Mouse (Mus musculus): ENCODE measurements at regions not wholly inside any gene's neighbourhood (a gene's known extent, or its start where the extent isn't known, plus 50 kb on each side); places are given as distances from the start of the nearest gene placed in this dataset.
A peak's percentile ranks its signal among the peaks of the same experiment; 100 is the strongest.

DNA sequence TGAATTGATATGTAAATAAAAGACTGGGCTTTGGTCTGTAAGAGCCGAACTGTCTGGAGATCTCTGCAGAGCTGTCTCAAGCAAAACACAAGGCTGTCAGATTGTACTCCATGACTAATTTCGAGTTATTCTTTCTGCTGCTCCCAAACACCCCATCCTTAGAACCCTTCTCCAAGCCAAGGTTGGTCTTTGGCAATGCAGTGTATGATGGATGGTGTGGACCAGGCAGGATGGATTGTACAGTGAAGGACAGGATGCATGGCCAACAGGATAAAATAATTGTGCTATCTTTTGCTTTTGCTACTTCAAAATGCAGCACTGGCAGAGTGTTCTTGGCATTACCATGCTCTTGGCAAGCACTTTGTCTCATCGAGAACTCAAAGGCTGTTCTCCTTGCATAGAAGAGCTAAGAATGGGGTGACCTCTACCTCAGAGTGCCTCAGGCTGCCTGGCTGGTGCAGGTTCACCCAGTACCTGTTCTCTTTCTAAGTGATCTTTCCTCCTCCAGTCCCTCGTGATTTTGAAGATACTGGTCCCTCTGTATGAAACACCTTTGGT, 88.4 kb upstream of the Cpeb4 start:
- no peak overlapping the region for H3K9ac ChIP-seq (ENCODE audit: low read depth, low read length)
- no peak overlapping the region for H3K4me2 ChIP-seq
- no peak overlapping the region for H3K27ac ChIP-seq (ENCODE audit: low read depth, low read length)
- H3K9me3 ChIP-seq (ENCODE audit: control insufficient read depth, low read length) = no peaks in the 10 kb centered on the region
- 86% methylated on average over 4 of the region's 4 CpGs for WGBS
- H3K27me3 ChIP-seq (replicated peaks; ENCODE audit: control insufficient read depth, insufficient read depth, low read length) = no peaks in the 10 kb centered on the region
- H3K36me3 ChIP-seq (ENCODE audit: control insufficient read depth, insufficient read depth, low read length) = no peaks in the 10 kb centered on the region
- ATAC-seq (replicated peaks; ENCODE audit: low FRiP score) (no peak), DNase-seq (ENCODE audit: low spot score) (no peak)
- no peak overlapping the region for H3K4me3 ChIP-seq (ENCODE audit: low read depth, low read length)
- peaks cover 10% of the 10 kb centered on the region for H3K4me1 ChIP-seq (replicated peaks; ENCODE audit: control insufficient read depth, insufficient read depth, low read length)

DNA sequence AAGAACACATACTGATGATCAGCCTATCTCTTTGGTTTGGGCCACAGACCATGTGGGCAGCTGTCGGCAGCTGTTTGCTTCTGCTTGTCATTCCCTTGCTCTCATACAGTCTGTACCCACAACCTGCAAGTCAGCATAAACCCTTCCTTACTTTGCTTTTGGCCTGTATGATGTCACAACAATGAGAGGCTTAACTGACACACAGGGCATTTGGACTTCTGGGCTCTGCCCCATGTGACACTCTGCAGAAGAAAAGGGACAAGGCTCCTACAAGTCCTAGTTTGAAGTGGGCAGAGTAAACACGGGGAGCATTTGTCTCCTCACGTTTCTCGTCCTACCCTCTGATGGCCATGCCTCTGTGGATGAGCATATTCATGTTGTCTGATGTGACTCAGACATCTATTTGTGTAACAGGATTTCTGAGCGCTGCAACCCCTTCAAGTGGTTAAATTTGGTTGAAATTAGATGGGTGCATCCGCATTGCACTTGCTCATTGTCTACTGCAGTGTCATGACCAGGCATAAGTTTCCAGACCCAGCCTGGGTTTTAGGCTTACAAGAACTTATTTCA, 87.6 kb upstream of the Cpeb4 start:
- H3K4me3 ChIP-seq (ENCODE audit: low read depth, low read length) = no peak overlapping the region
- DNase-seq (ENCODE audit: low spot score) = no peak
- ATAC-seq (replicated peaks; ENCODE audit: low FRiP score) = no peak
- H3K27me3 ChIP-seq (replicated peaks; ENCODE audit: control insufficient read depth, insufficient read depth, low read length) = no peaks in the 10 kb centered on the region
- H3K4me2 ChIP-seq = no peak overlapping the region
- no peak overlapping the region for H3K9ac ChIP-seq (ENCODE audit: low read depth, low read length)
- H3K27ac ChIP-seq (ENCODE audit: low read depth, low read length) = no peak overlapping the region
- 87% methylated on average over 6 of the region's 6 CpGs for WGBS
- H3K4me1 ChIP-seq (replicated peaks; ENCODE audit: control insufficient read depth, insufficient read depth, low read length) = peaks cover 10% of the 10 kb centered on the region
- H3K9me3 ChIP-seq (ENCODE audit: control insufficient read depth, low read length) = no peaks in the 10 kb centered on the region
- H3K36me3 ChIP-seq (ENCODE audit: control insufficient read depth, insufficient read depth, low read length) = no peaks in the 10 kb centered on the region

DNA sequence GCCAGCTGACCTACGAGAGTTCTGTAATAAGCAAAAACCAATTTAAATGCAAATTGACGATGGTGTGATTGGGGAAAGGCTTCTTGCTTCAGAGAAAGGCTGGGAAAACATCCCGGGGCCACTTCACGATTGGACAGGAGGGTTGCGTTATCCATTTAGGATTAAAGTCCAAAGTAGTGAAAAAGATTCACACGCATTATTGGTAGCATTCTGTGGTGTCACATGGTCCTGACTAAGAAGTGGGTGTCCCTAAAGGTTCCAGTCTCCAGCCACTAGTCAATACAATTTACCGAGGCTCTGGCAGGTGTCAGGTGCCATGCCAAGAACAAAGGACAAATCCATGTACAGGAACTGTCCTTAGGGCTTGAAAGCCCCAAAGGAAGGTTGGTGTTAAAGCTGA, 86.9 kb upstream of the Cpeb4 start:
- Histone ChIP-seq H3K4me1 (replicated peaks; ENCODE audit: control insufficient read depth, insufficient read depth, low read length) (peaks cover 10% of the 10 kb centered on the region), H3K36me3 (ENCODE audit: control insufficient read depth, insufficient read depth, low read length) (no peaks in the 10 kb centered on the region), H3K9me3 (ENCODE audit: control insufficient read depth, low read length) (no peaks in the 10 kb centered on the region), H3K4me2 (no peak overlapping the region), H3K27ac (ENCODE audit: low read depth, low read length) (no peak overlapping the region), H3K27me3 (replicated peaks; ENCODE audit: control insufficient read depth, insufficient read depth, low read length) (no peaks in the 10 kb centered on the region), H3K9ac (ENCODE audit: low read depth, low read length) (no peak overlapping the region), H3K4me3 (ENCODE audit: low read depth, low read length) (no peak overlapping the region)
- DNase-seq (ENCODE audit: low spot score) (no peak), ATAC-seq (replicated peaks; ENCODE audit: low FRiP score) (no peak)
- WGBS = 88% methylated on average over 7 of the region's 7 CpGs

DNA sequence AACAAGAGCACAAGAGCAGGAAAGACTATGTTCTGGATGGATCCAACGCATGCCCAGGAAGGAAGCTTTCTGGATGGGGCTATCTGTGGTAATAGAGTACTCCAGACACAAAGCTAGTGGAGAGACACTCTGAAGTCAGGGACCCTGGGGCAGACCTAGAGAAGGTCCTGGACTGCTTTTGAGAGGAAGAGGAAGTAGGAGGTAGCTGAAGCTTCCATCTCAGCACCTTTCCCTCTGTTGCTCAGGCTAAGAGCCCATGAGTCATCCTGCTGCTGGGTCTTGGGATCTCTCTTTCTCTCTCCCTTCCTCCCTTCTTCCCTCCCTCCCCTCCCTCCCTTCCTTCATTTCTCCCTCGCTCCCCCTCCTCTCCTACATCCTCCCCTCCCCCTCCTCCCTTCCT, 84.6 kb upstream of the Cpeb4 start:
- H3K4me3 ChIP-seq (ENCODE audit: low read depth, low read length) = no peak overlapping the region
- no peak overlapping the region for H3K27ac ChIP-seq (ENCODE audit: low read depth, low read length)
- 56% methylated on average over 2 of the region's 2 CpGs for WGBS
- ATAC-seq (replicated peaks; ENCODE audit: low FRiP score) = no peak
- H3K4me2 ChIP-seq = no peak overlapping the region
- no peaks in the 10 kb centered on the region for H3K4me1 ChIP-seq (replicated peaks; ENCODE audit: control insufficient read depth, insufficient read depth, low read length)
- no peaks in the 10 kb centered on the region for H3K36me3 ChIP-seq (ENCODE audit: control insufficient read depth, insufficient read depth, low read length)
- no peak for DNase-seq (ENCODE audit: low spot score)
- H3K27me3 ChIP-seq (replicated peaks; ENCODE audit: control insufficient read depth, insufficient read depth, low read length) = no peaks in the 10 kb centered on the region
- H3K9ac ChIP-seq (ENCODE audit: low read depth, low read length) = no peak overlapping the region
- H3K9me3 ChIP-seq (ENCODE audit: control insufficient read depth, low read length) = no peaks in the 10 kb centered on the region

DNA sequence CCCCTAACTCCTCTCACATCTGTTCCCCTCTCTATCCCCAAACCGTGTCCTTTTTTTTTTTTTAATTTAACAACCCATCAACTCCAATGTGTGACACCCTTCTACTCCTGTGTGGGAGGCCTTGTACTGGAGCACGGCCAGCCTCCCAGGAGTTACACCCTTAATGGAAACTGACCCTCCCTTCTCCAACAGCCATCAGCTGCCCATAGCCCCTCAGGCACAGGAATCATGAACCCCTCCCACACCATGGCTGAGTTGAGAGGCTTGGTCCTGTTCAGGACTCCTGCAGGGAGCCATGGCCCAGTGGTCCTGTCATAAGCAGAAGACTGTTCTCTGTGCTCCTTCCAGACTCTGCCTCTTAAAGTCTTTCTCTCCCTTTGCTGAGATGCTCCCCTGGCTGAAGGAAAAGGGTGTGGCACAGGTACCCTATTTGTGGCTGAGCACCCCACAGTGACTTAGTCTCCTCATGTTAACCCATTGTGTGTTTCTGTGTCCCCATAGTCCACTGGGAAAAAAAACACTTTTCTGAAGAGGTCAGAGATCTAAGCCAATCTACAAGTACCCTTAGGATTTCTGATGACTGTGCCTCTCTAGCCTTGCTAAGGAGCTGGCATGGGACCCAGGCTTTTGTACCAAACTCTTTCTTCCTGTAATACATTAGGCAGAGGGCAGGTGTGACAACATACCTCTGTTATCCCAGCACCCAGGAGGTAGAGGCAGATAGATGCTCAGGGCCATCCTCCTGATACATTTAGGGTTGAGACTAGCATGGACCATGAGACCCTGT, 83.9 kb upstream of the Cpeb4 start:
- Histone ChIP-seq H3K9me3 (ENCODE audit: control insufficient read depth, low read length) (no peaks in the 10 kb centered on the region), H3K36me3 (ENCODE audit: control insufficient read depth, insufficient read depth, low read length) (no peaks in the 10 kb centered on the region), H3K4me1 (replicated peaks; ENCODE audit: control insufficient read depth, insufficient read depth, low read length) (no peaks in the 10 kb centered on the region), H3K4me2 (no peak overlapping the region), H3K9ac (ENCODE audit: low read depth, low read length) (no peak overlapping the region), H3K27ac (ENCODE audit: low read depth, low read length) (no peak overlapping the region), H3K27me3 (replicated peaks; ENCODE audit: control insufficient read depth, insufficient read depth, low read length) (no peaks in the 10 kb centered on the region), H3K4me3 (ENCODE audit: low read depth, low read length) (no peak overlapping the region)
- DNase-seq (ENCODE audit: low spot score) = no peak
- WGBS = 61% methylated on average over 2 of the region's 2 CpGs
- ATAC-seq (replicated peaks; ENCODE audit: low FRiP score) = no peak

DNA sequence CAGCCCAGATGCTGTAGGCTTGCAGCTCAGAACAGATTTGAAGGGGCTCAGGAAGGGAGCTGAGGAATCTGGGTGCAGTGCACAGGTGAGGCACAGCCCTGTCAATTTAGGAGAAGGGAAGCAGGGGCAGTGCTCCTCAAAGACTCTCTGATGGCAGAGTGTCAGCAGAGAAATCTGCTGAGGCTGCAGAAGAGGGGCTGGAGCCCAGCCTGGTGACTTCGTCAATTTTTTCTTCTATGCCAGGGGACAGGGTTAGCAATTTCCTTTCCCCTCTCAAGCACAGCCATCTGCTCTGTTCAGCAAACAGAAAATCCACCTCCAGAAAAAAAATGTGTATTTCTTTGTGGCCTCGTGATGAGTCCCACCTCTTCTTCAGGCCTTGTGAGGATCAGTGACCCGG, 82.0 kb upstream of the Cpeb4 start:
- no peak for ATAC-seq (replicated peaks; ENCODE audit: low FRiP score)
- H3K27ac ChIP-seq (ENCODE audit: low read depth, low read length) = no peak overlapping the region
- no peaks in the 10 kb centered on the region for H3K9me3 ChIP-seq (ENCODE audit: control insufficient read depth, low read length)
- no peaks in the 10 kb centered on the region for H3K36me3 ChIP-seq (ENCODE audit: control insufficient read depth, insufficient read depth, low read length)
- H3K27me3 ChIP-seq (replicated peaks; ENCODE audit: control insufficient read depth, insufficient read depth, low read length) = no peaks in the 10 kb centered on the region
- DNase-seq (ENCODE audit: low spot score) = no peak
- no peak overlapping the region for H3K4me2 ChIP-seq
- no peak overlapping the region for H3K9ac ChIP-seq (ENCODE audit: low read depth, low read length)
- 73% methylated on average over 3 of the region's 3 CpGs for WGBS
- no peaks in the 10 kb centered on the region for H3K4me1 ChIP-seq (replicated peaks; ENCODE audit: control insufficient read depth, insufficient read depth, low read length)
- no peak overlapping the region for H3K4me3 ChIP-seq (ENCODE audit: low read depth, low read length)

DNA sequence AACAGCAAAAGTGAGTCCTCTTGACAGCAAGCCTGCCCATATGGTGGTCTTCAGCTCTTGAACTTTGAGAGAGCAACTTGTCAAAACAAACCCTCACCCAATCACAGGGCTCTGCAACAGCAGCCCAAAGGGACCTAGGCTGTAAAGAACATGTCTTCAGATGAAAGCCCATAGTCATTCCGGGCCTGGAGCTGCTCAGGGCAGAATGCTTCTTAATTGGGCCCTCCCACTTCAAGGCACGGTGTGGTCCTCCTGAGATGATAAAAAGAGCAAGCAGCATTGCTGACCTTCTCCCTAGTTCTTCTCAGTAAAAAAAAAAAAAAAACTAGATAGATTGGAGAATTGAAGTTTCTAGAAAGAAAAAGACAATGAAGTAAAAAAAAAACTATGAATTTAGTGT, 80.7 kb upstream of the Cpeb4 start:
- Histone ChIP-seq H3K4me2 (no peak overlapping the region), H3K9ac (ENCODE audit: low read depth, low read length) (no peak overlapping the region), H3K9me3 (ENCODE audit: control insufficient read depth, low read length) (no peaks in the 10 kb centered on the region), H3K4me1 (replicated peaks; ENCODE audit: control insufficient read depth, insufficient read depth, low read length) (peaks cover under 1% of the 10 kb centered on the region; the same call in 1 of the 2 replicates), H3K4me3 (ENCODE audit: low read depth, low read length) (no peak overlapping the region), H3K36me3 (ENCODE audit: control insufficient read depth, insufficient read depth, low read length) (no peaks in the 10 kb centered on the region), H3K27me3 (replicated peaks; ENCODE audit: control insufficient read depth, insufficient read depth, low read length) (no peaks in the 10 kb centered on the region), H3K27ac (ENCODE audit: low read depth, low read length) (no peak overlapping the region)
- 61% methylated on average over 2 of the region's 2 CpGs for whole genome bisulfite sequencing
- ATAC-seq (replicated peaks; ENCODE audit: low FRiP score) = no peak
- no peak for DNase-seq (ENCODE audit: low spot score)

DNA sequence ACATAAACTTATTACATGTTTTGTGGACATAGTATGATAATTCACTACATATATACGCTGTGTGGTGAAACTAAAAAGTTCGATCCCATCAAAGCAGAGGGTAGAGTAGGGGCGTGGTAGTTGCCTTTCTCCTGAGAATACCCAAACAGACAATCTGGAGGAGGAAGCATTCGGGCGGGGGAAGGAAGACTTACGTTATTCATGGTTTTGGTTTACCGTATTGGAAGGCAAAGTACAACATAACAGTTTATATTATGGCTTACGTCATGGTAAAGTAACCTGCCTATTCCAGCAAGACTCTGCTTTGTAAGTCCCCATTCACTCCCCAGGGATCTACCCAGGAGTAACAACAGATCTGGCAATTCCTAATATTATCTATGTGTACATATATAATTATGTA, 76.9 kb upstream of the Cpeb4 start:
- DNase-seq (ENCODE audit: low spot score) (no peak), ATAC-seq (replicated peaks; ENCODE audit: low FRiP score) (no peak)
- Histone ChIP-seq H3K4me2 (no peak overlapping the region), H3K4me3 (ENCODE audit: low read depth, low read length) (no peak overlapping the region), H3K4me1 (replicated peaks; ENCODE audit: control insufficient read depth, insufficient read depth, low read length) (peaks cover 3% of the 10 kb centered on the region; the same call in 1 of the 2 replicates), H3K9me3 (ENCODE audit: control insufficient read depth, low read length) (no peaks in the 10 kb centered on the region), H3K27ac (ENCODE audit: low read depth, low read length) (no peak overlapping the region), H3K9ac (ENCODE audit: low read depth, low read length) (no peak overlapping the region), H3K27me3 (replicated peaks; ENCODE audit: control insufficient read depth, insufficient read depth, low read length) (no peaks in the 10 kb centered on the region), H3K36me3 (ENCODE audit: control insufficient read depth, insufficient read depth, low read length) (no peaks in the 10 kb centered on the region)
- WGBS = 74% methylated on average over 8 of the region's 8 CpGs

DNA sequence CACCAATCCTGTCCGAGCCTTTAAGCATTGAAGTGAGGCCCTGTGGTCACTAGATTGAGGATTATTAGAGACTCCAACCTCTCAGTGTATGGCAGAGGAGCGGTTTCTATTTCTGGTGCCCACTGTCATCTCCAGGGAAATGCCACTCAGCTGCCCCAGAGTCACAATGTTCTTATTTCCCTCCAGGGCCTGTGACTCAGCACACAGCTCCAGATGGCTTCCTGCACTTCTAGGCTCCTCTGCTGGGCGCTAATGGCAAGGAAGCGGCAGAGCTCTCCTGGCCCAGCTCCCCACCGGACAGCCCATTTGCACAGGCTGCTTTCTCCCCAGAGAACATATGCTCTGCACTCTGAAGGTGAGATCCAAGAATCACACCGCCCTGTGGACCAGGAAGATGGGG, 75.8 kb upstream of the Cpeb4 start:
- no peak overlapping the region for H3K4me2 ChIP-seq
- DNase-seq (ENCODE audit: low spot score) (no peak), ATAC-seq (replicated peaks; ENCODE audit: low FRiP score) (peak; percentile 41)
- 0 out of 2 replicates have a peak overlapping the region, but pooled peaks have one; percentile 4 for H3K9ac ChIP-seq (ENCODE audit: low read depth, low read length)
- no peak overlapping the region for H3K27ac ChIP-seq (ENCODE audit: low read depth, low read length)
- peaks cover 3% of the 10 kb centered on the region; the same call in 1 of the 2 replicates for H3K4me1 ChIP-seq (replicated peaks; ENCODE audit: control insufficient read depth, insufficient read depth, low read length)
- no peaks in the 10 kb centered on the region for H3K36me3 ChIP-seq (ENCODE audit: control insufficient read depth, insufficient read depth, low read length)
- H3K27me3 ChIP-seq (replicated peaks; ENCODE audit: control insufficient read depth, insufficient read depth, low read length) = no peaks in the 10 kb centered on the region
- H3K4me3 ChIP-seq (ENCODE audit: low read depth, low read length) = no peak overlapping the region
- 48% methylated on average over 6 of the region's 6 CpGs for WGBS
- H3K9me3 ChIP-seq (ENCODE audit: control insufficient read depth, low read length) = no peaks in the 10 kb centered on the region
